Mouse (Mus musculus): ENCODE results near the gene Arhgap19. TPM values are rescaled to one million over a fixed set of nuclear protein-coding genes. Genes with fewer than 3 reads are reported as not detected.

Arhgap19 gene
- 0.52 and 0.65 TPM in 2 replicates for polyA plus RNA-seq (2021; fragmentation: Nextera tagmentation)
- long read RNA-seq, experiment 1, partial matches to known transcripts = 0 of 2 reads
- long read RNA-seq, experiment 1, other reads (novel, unspliced or antisense) = 2 of 2 reads
- long read RNA-seq, experiment 2, full-length matches to known transcripts = 6 of 8 reads
- long read RNA-seq, experiment 2, partial matches to known transcripts = 1 of 8 reads
- long read RNA-seq, experiment 2, other reads (novel, unspliced or antisense) = 1 of 8 reads

GRCm38 (mm10) chr19:41801742-41802369 lies at the start of gene Arhgap19:
Gene Arhgap19 (minus strand): TSS chr19:41802047.

GRCm38 (mm10) chr19:41847992-41848851 lies 46.4 kb upstream of the Arhgap19 start, which contains the start of gene Frat2:
Gene Frat2 (minus strand): TSS chr19:41848132.

GRCm38 (mm10) chr19:41829381-41830105 lies 27.7 kb upstream of the Arhgap19 start, which contains the start of gene Frat1:
Gene Frat1 (plus strand): TSS chr19:41829970.

GRCm38 (mm10) chr19:41743396-41743795 lies 58.5 kb downstream of the Arhgap19 start, which contains the start of gene Slit1:
Gene Slit1 (minus strand): TSS chr19:41743665.

Other genes with a start within 250 kb of the Arhgap19 start
- gene Gm340, start 219.7 kb downstream of the Arhgap19 start, polyA plus RNA-seq (2021; fragmentation: Nextera tagmentation) = 0.60 and 0.82 TPM in 2 replicates
- gene Slit1, start 58.4 kb downstream of the Arhgap19 start, polyA plus RNA-seq (2021; fragmentation: Nextera tagmentation) = 40.5 and 40.9 TPM in 2 replicates
- gene Frat1, start 27.9 kb upstream of the Arhgap19 start, polyA plus RNA-seq (2021; fragmentation: Nextera tagmentation) = 51.4 and 67.2 TPM in 2 replicates
- 0.55 and 0.67 TPM in 2 replicates for gene Frat2, start 46.1 kb upstream of the Arhgap19 start, polyA plus RNA-seq (2021; fragmentation: Nextera tagmentation)
- 12.1 and 13.1 TPM in 2 replicates for gene Rrp12, start 94.1 kb upstream of the Arhgap19 start, polyA plus RNA-seq (2021; fragmentation: Nextera tagmentation)
- gene Pgam1, start 109.9 kb upstream of the Arhgap19 start, polyA plus RNA-seq (2021; fragmentation: Nextera tagmentation) = 781 and 829 TPM in 2 replicates
- gene Exosc1, start 131.4 kb upstream of the Arhgap19 start, polyA plus RNA-seq (2021; fragmentation: Nextera tagmentation) = 53.5 and 54.9 TPM in 2 replicates
- 30.0 and 30.7 TPM in 2 replicates for gene Zdhhc16, start 131.4 kb upstream of the Arhgap19 start, polyA plus RNA-seq (2021; fragmentation: Nextera tagmentation)
- gene Mms19, start 179.1 kb upstream of the Arhgap19 start, polyA plus RNA-seq (2021; fragmentation: Nextera tagmentation) = 8.5 and 8.8 TPM in 2 replicates
- 3.5 and 4.2 TPM in 2 replicates for gene Ubtd1, start 179.7 kb upstream of the Arhgap19 start, polyA plus RNA-seq (2021; fragmentation: Nextera tagmentation)
- gene Ankrd2, start 234.0 kb upstream of the Arhgap19 start, polyA plus RNA-seq (2021; fragmentation: Nextera tagmentation) = 0.50 and 0.56 TPM in 2 replicates
- gene Hoga1, start 243.6 kb upstream of the Arhgap19 start, polyA plus RNA-seq (2021; fragmentation: Nextera tagmentation) = 0.73 and 0.92 TPM in 2 replicates

All from layer of hippocampus, adult 6 months (tissue).